Mouse (Mus musculus): ENCODE data around the gene Osbpl11.

DNA sequence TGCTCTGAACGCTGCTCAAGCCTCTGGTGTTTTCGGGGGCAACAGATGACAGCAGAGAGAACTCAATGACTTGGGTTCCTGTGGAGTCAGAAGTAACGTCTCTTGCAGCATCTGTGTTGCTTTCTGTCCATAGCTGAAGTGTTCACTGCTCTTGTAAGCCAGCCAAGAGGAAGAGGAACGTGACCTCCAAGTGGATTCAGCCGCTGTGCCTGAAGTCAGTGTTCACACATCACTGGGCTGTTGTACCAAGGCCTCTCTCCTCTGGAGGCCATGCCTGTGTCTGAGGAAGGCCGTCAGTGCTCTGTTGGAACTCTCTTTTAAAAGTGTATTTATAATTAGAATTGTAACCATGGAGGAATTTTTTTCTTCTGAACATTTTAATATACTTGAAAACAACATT is 57.2 kb downstream of the Osbpl11 start:
- no peak for TF ChIP-seq CTCF (IDR thresholded peaks at IDR 0.05; ENCODE audit: control insufficient read depth, insufficient read depth, low read length)
- no peak for TF ChIP-seq POLR2A (IDR thresholded peaks at IDR 0.05; ENCODE audit: borderline replicate concordance, control insufficient read depth, low read depth, low read length)
